In genomic region chr9:43284284-43284683, GRCm38 (mm10) we compare ENCODE assay signal across 8 mouse cellular contexts. TPM values are rescaled to one million over a fixed set of nuclear protein-coding genes. Genes with fewer than 3 reads are reported as not detected.
DNase-seq lines count a peak whose midpoint lies in the region; ATAC-seq lines count a peak whose summit lies in the region.

No protein-coding gene starts in this region.

- no peaks in the 10 kb centered on the region; the same call in 1 of the 2 replicates for H3K4me1 ChIP-seq in hindbrain, embryonic 15.5 days (replicated peaks)

- no peak overlapping the region for H3K4me3 ChIP-seq in hindbrain, embryonic 15.5 days

- H3K27ac ChIP-seq in hindbrain, embryonic 15.5 days (replicated peaks), result no peak overlapping the region

- peak; percentile 79 for DNase-seq in R1 (ENCODE audit: low read depth, low spot score)
- DNase-seq in cerebellum, postnatal 25 days, result peak; percentile 75 to 85
- DNase-seq in frontal cortex, postnatal 36 days (ENCODE audit: low spot score in 2 of 2), result peak; percentile 83 to 86
- peak; percentile 63 for DNase-seq in left cerebral cortex, adult 11 months (ENCODE audit: low spot score)
- peak; percentile 78 to 85 for DNase-seq in lung, postnatal 4 days
- DNase-seq in right cerebral cortex, adult 2 months (ENCODE audit: low spot score in 2 of 2), result peak; percentile 82 to 86
- peak; percentile 86 for DNase-seq in urinary bladder, postnatal 14 days (ENCODE audit: low spot score)

- H3K9ac ChIP-seq in hindbrain, embryonic 15.5 days, result no peak overlapping the region

- no peaks in the 10 kb centered on the region for H3K9me3 ChIP-seq in hindbrain, embryonic 15.5 days

- ATAC-seq in hindbrain, embryonic 15.5 days (ENCODE audit: low FRiP score, low read depth), result peak; percentile 88

- H3K4me2 ChIP-seq in hindbrain, embryonic 15.5 days, result no peak overlapping the region

- no peaks in the 10 kb centered on the region for H3K36me3 ChIP-seq in hindbrain, embryonic 15.5 days

- peaks cover 24% of the 10 kb centered on the region; the same call in 1 of the 2 replicates for H3K27me3 ChIP-seq in hindbrain, embryonic 15.5 days

- WGBS in hindbrain, embryonic 15.5 days, result 7% methylated on average over 6 of the region's 6 CpGs

RNA-seq across cellular contexts. Expression of gene Trim29, which starts 26.4 kb away (rescaled TPM):
- polyA plus RNA-seq in hindbrain, embryonic 15.5 days (2015; fragmentation: Nextera tagmentation; extraction: Ambion mirVana), result not detected in 2 replicates

RNA-seq across cellular contexts. Expression of gene Oaf, which starts 44.6 kb away (rescaled TPM):
- 7.1 and 10.8 TPM in 2 replicates for polyA plus RNA-seq in hindbrain, embryonic 15.5 days (2015; fragmentation: Nextera tagmentation; extraction: Ambion mirVana)
